ENCODE assay signal across 16 mouse cellular contexts in genomic region chr7:112321798-112322794, GRCm38 (mm10).
DNase-seq lines count a peak whose midpoint lies in the region; ATAC-seq and TF ChIP-seq lines count a peak whose summit lies in the region.
"Had no signal": no experiment of that assay in that cellular context is flagged by ENCODE, and none has a peak within 500 bp of the region (broad histone marks: within the 10 kb centered on the region; RNA-seq: fewer than 3 reads in every experiment).

No protein-coding gene starts in this region.

- no peak overlapping the region for H3K9ac ChIP-seq in lung, postnatal 0 days (replicated peaks; ENCODE audit: low read depth)
- H3K9ac ChIP-seq: limb, embryonic 13.5 days; neural tube, embryonic 15.5 days had no signal

- TF ChIP-seq EP300 in lung, postnatal 0 days (IDR thresholded peaks at IDR 0.05), result peak; percentile 20; the same call in 1 of the 2 replicates

- H3K4me2 ChIP-seq in lung, postnatal 0 days (replicated peaks; ENCODE audit: low read depth, low read length), result no peak overlapping the region
- H3K4me2 ChIP-seq: limb, embryonic 13.5 days; neural tube, embryonic 15.5 days had no signal

- DNase-seq in lung, postnatal 0 days (ENCODE audit: low spot score), result peak; percentile 50
- DNase-seq in lung, postnatal 14 days, result no peak
- peak; percentile 56 for DNase-seq in thymus, postnatal 25 days
- no peak for DNase-seq in frontal cortex, postnatal 14 days (ENCODE audit: low spot score in 2 of 2)
- no peak for DNase-seq in cerebellum, postnatal 4 days (ENCODE audit: low spot score in 2 of 2)
- no peak for DNase-seq in gastrocnemius, adult 2 months
- DNase-seq: adrenal gland, postnatal 14 days; heart, adult 18-20 months; kidney, adult 8-10 months; right cerebral cortex, postnatal 25 days had no signal

- WGBS in lung, postnatal 0 days, result 67% methylated on average over 9 of the region's 9 CpGs

- no peak overlapping the region for H3K27ac ChIP-seq in lung, postnatal 0 days (ENCODE audit: low read length)
- H3K27ac ChIP-seq in gastrocnemius, adult 2 months, result no peak overlapping the region
- H3K27ac ChIP-seq: limb, embryonic 13.5 days; neural tube, embryonic 15.5 days had no signal

- no peak overlapping the region for H3K4me3 ChIP-seq in lung, postnatal 0 days (ENCODE audit: low read depth, low read length)
- H3K4me3 ChIP-seq in gastrocnemius, adult 2 months, result no peak overlapping the region
- H3K4me3 ChIP-seq: erythroblast, embryonic 14.5 days; limb, embryonic 13.5 days; neural tube, embryonic 15.5 days had no signal

- TF ChIP-seq CTCF in lung, postnatal 0 days (IDR thresholded peaks at IDR 0.05), result no peak
- no peak for TF ChIP-seq CTCF in gastrocnemius, adult 2 months (IDR thresholded peaks at IDR 0.05)

- peak; percentile 63 for ATAC-seq in lung, postnatal 0 days
- ATAC-seq in granulocyte monocyte progenitor cell, adult 5-6 weeks (replicated peaks; ENCODE audit: poor library complexity, severe bottlenecking), result peak; percentile 44
- ATAC-seq in megakaryocyte, adult 5-6 weeks (ENCODE audit: poor library complexity, severe bottlenecking), result peak; percentile 87
- ATAC-seq: midbrain, embryonic 16.5 days had no signal

- peaks cover 41% of the 10 kb centered on the region for H3K36me3 ChIP-seq in lung, postnatal 0 days (ENCODE audit: insufficient read depth, low read length)
- H3K36me3 ChIP-seq: limb, embryonic 13.5 days; neural tube, embryonic 15.5 days had no signal

- no peaks in the 10 kb centered on the region for H3K9me3 ChIP-seq in lung, postnatal 0 days (ENCODE audit: low read length)
- H3K9me3 ChIP-seq: limb, embryonic 13.5 days; neural tube, embryonic 15.5 days had no signal

- no peaks in the 10 kb centered on the region for H3K4me1 ChIP-seq in lung, postnatal 0 days (ENCODE audit: insufficient read depth, low read depth, low read length)

- H3K27me3 ChIP-seq in lung, postnatal 0 days (replicated peaks; ENCODE audit: insufficient read depth, low read length), result no peaks in the 10 kb centered on the region
- H3K27me3 ChIP-seq: neural tube, embryonic 15.5 days had no signal

- intact Hi-C loops in gastrocnemius, adult 2 months (cut with DNase I), result no loop called here

Comparison
In these comparisons a context has a peak if more than half of its experiments do, and no peak if none do; other contexts are left out.
1. DNase-seq: peak in lung, postnatal 0 days (single experiment) and thymus, postnatal 25 days (single experiment); none in lung, postnatal 14 days (single experiment), frontal cortex, postnatal 14 days (0 of 2), cerebellum, postnatal 4 days (0 of 2) and gastrocnemius, adult 2 months (single experiment).
2. Peak in every context shown above with its lines, with median percentiles within 50 percentile points of each other: ATAC-seq.